Mouse (Mus musculus): ENCODE results near the gene Snx5. TPM values are rescaled to one million over a fixed set of nuclear protein-coding genes. Genes with fewer than 3 reads are reported as not detected.

Gene Snx5
- 104 and 108 TPM in 2 replicates for polyA plus RNA-seq (2014; fragmentation: Nextera tagmentation; extraction: Ambion mirVana)

DNA sequence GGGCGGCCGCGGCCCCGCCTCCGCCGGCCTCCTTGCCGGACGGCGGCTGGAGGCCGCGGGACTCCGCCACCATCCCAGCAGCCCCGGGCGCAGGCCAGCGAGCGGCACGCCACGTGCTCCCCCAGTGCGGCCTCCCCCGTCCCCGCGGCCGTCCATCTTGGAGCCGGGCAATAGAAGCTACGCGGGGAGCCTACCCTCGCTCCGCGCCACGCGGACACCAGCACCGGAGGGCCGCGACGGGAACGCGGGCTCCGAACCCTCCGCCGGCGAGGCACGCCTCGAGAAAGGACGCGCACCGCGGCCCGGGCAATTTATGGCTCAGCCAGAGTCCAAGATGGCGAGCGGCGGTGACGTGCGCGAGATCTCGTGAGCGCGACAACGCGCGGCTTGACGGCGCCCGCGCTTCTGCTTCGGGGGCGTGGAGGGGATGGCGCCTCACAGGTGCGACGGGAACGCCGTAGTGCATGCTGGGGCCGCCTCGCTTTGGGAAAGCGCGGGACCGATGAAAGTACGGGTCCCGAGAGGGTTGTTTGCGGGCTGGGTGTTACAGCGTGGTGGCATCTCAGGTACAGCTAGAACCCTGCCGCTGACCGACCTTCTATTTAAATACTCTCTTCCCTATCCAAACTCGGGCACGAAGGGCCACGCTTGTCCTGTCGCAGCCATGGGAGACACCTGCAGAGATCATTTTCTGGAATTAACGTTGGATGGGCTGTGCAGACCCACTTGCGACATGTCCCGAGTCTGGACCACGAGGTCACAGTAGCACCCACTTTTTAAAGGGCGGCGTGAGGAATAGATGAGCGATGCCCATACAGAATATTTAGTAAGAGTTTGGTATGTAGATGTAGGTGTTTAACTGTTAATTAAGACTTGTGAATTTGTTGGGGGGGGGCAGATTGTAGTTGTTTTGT, at the start of gene Snx5, which contains the start of gene Mgme1:
Gene Snx5 (minus strand): TSS at position 400 of the 914 bp plus-strand sequence.
Gene Mgme1 (plus strand): TSS at position 157 of the 914 bp plus-strand sequence.
- no peaks in the 10 kb centered on the region for H3K4me1 ChIP-seq (replicated peaks; ENCODE audit: control insufficient read depth, insufficient read depth, low read length)
- H3K4me3 ChIP-seq (ENCODE audit: low read depth, low read length), result peak within 1 kb of the TSS; percentile 94
- under 1% methylated on average over 90 of the region's 93 CpGs for WGBS
- ATAC-seq (ENCODE audit: low FRiP score) (peak; percentile 97), DNase-seq (ENCODE audit: low spot score) (peak; percentile 95)
- no peaks in the 10 kb centered on the region for H3K36me3 ChIP-seq (ENCODE audit: control insufficient read depth, insufficient read depth, low read length)
- peak within 1 kb of the TSS; percentile 84 for H3K27ac ChIP-seq (ENCODE audit: low read depth, low read length)
- H3K27me3 ChIP-seq (ENCODE audit: control insufficient read depth, insufficient read depth, low read length), result no peaks in the 10 kb centered on the region
- peak within 1 kb of the TSS; percentile 50 for H3K4me2 ChIP-seq (replicated peaks; ENCODE audit: low read depth, low read length)
- H3K9ac ChIP-seq (ENCODE audit: low read depth, low read length), result peak within 1 kb of the TSS; percentile 98
- no peaks in the 10 kb centered on the region for H3K9me3 ChIP-seq (ENCODE audit: control insufficient read depth, low read length)

DNA sequence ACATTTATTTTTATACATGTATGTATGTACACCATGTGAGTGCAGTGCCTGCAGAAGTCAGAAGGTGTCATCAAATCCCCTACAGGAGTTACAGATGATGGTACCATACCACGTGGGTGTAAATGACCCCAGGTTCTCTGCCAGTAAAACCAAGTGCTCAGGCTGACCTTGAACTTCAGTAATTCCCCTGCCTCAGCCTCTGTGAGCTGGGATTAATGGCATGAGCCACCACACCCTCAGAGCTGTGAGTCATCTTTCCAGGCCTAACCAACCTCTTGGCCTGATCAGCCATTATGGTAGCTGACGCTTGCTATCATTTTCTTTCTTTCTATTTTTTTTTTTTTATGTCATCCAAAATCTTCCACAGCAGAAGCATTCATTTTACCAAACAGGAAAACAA, 40.7 kb upstream of the Snx5 start:
- no peak for ATAC-seq (ENCODE audit: low FRiP score)
- H3K27me3 ChIP-seq (ENCODE audit: control insufficient read depth, insufficient read depth, low read length), result no peaks in the 10 kb centered on the region
- no peak for DNase-seq (ENCODE audit: low spot score)
- no peaks in the 10 kb centered on the region for H3K9me3 ChIP-seq (ENCODE audit: control insufficient read depth, low read length)
- WGBS, result 90% methylated on average over 2 of the region's 2 CpGs
- H3K4me3 ChIP-seq (ENCODE audit: low read depth, low read length), result no peak overlapping the region
- no peaks in the 10 kb centered on the region for H3K4me1 ChIP-seq (replicated peaks; ENCODE audit: control insufficient read depth, insufficient read depth, low read length)
- no peak overlapping the region for H3K27ac ChIP-seq (ENCODE audit: low read depth, low read length)
- H3K4me2 ChIP-seq (replicated peaks; ENCODE audit: low read depth, low read length), result no peak overlapping the region
- H3K9ac ChIP-seq (ENCODE audit: low read depth, low read length), result no peak overlapping the region
- H3K36me3 ChIP-seq (ENCODE audit: control insufficient read depth, insufficient read depth, low read length), result no peaks in the 10 kb centered on the region

DNA sequence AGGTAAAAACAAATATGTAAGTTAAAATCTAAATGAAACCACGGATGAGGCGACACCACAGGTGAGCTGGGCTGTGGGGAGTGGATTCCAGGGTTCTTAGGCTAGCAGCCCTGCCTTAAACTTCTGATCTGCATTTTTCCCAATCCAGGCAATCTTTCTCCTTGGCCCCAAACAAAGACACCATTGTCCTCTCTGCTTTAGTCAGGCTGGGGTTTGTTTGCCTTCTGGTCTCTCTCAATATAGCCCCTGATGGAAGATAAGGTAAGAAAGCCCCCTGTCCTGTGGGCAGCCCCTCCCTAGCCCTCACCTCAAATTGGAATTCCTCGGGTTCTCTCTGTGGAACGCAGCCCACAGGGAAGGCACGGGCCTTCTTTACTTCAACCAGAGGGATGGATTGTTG, 39.6 kb upstream of the Snx5 start:
- Histone ChIP-seq H3K9me3 (ENCODE audit: control insufficient read depth, low read length) (no peaks in the 10 kb centered on the region), H3K27ac (ENCODE audit: low read depth, low read length) (no peak overlapping the region), H3K4me3 (ENCODE audit: low read depth, low read length) (no peak overlapping the region), H3K36me3 (ENCODE audit: control insufficient read depth, insufficient read depth, low read length) (no peaks in the 10 kb centered on the region), H3K4me2 (replicated peaks; ENCODE audit: low read depth, low read length) (no peak overlapping the region), H3K4me1 (replicated peaks; ENCODE audit: control insufficient read depth, insufficient read depth, low read length) (no peaks in the 10 kb centered on the region), H3K27me3 (ENCODE audit: control insufficient read depth, insufficient read depth, low read length) (no peaks in the 10 kb centered on the region), H3K9ac (ENCODE audit: low read depth, low read length) (no peak overlapping the region)
- DNase-seq (ENCODE audit: low spot score) (peak; percentile 14), ATAC-seq (ENCODE audit: low FRiP score) (peak; percentile 12; the same call in 1 of the 2 replicates)
- 35% methylated on average over 5 of the region's 5 CpGs for WGBS

- Histone ChIP-seq H3K27ac (ENCODE audit: low read depth, low read length) (no peak overlapping the region), H3K4me3 (ENCODE audit: low read depth, low read length) (no peak overlapping the region), H3K9me3 (ENCODE audit: control insufficient read depth, low read length) (no peaks in the 10 kb centered on the region), H3K9ac (ENCODE audit: low read depth, low read length) (no peak overlapping the region), H3K4me1 (replicated peaks; ENCODE audit: control insufficient read depth, insufficient read depth, low read length) (no peaks in the 10 kb centered on the region), H3K27me3 (ENCODE audit: control insufficient read depth, insufficient read depth, low read length) (no peaks in the 10 kb centered on the region), H3K36me3 (ENCODE audit: control insufficient read depth, insufficient read depth, low read length) (no peaks in the 10 kb centered on the region), H3K4me2 (replicated peaks; ENCODE audit: low read depth, low read length) (no peak overlapping the region)
- DNase-seq (ENCODE audit: low spot score) (no peak), ATAC-seq (ENCODE audit: low FRiP score) (no peak)
- 53% methylated on average over 8 of the region's 8 CpGs for WGBS
Observed at GRCm38 (mm10) chr2:144308561-144308960, 37.9 kb upstream of the Snx5 start.

- H3K27me3 ChIP-seq (ENCODE audit: control insufficient read depth, insufficient read depth, low read length), result no peaks in the 10 kb centered on the region
- 75% methylated on average over 18 of the region's 18 CpGs for WGBS
- DNase-seq (ENCODE audit: low spot score), result no peak
- H3K9ac ChIP-seq (ENCODE audit: low read depth, low read length), result no peak overlapping the region
- no peaks in the 10 kb centered on the region for H3K4me1 ChIP-seq (replicated peaks; ENCODE audit: control insufficient read depth, insufficient read depth, low read length)
- H3K4me2 ChIP-seq (replicated peaks; ENCODE audit: low read depth, low read length), result no peak overlapping the region
- no peaks in the 10 kb centered on the region for H3K36me3 ChIP-seq (ENCODE audit: control insufficient read depth, insufficient read depth, low read length)
- H3K4me3 ChIP-seq (ENCODE audit: low read depth, low read length), result no peak overlapping the region
- H3K27ac ChIP-seq (ENCODE audit: low read depth, low read length), result no peak overlapping the region
- ATAC-seq (ENCODE audit: low FRiP score), result no peak
- no peaks in the 10 kb centered on the region for H3K9me3 ChIP-seq (ENCODE audit: control insufficient read depth, low read length)
Observed at GRCm38 (mm10) chr2:144305721-144306294, 35.1 kb upstream of the Snx5 start.

DNA sequence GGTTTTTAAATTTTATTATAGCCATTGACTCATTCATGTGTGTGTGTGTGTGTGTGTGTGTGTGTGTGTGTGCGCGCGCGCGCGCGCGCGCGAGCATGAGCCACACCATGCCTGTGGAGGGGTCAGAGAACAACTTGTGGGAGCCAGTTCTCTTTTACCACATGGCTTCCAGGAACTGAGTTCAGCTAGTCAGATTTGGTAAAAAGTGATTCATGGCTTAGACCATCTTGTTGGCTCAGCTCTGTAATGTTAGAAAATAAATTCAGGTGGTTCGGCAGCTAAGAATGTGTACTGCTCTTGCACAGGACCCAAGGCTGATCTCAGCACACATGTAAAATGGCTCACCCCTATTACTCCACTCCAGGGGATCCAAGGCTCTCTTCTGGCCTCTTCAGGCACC, 30.4 kb upstream of the Snx5 start:
- H3K36me3 ChIP-seq (ENCODE audit: control insufficient read depth, insufficient read depth, low read length), result no peaks in the 10 kb centered on the region
- WGBS, result 97% methylated on average over 11 of the region's 11 CpGs
- no peak overlapping the region for H3K27ac ChIP-seq (ENCODE audit: low read depth, low read length)
- H3K27me3 ChIP-seq (ENCODE audit: control insufficient read depth, insufficient read depth, low read length), result no peaks in the 10 kb centered on the region; the same call in 1 of the 2 replicates
- ATAC-seq (ENCODE audit: low FRiP score) (no peak), DNase-seq (ENCODE audit: low spot score) (no peak)
- no peaks in the 10 kb centered on the region for H3K4me1 ChIP-seq (replicated peaks; ENCODE audit: control insufficient read depth, insufficient read depth, low read length)
- H3K9me3 ChIP-seq (ENCODE audit: control insufficient read depth, low read length), result no peaks in the 10 kb centered on the region
- H3K9ac ChIP-seq (ENCODE audit: low read depth, low read length), result no peak overlapping the region
- H3K4me2 ChIP-seq (replicated peaks; ENCODE audit: low read depth, low read length), result no peak overlapping the region
- no peak overlapping the region for H3K4me3 ChIP-seq (ENCODE audit: low read depth, low read length)

GRCm38 (mm10) chr2:144299749-144300669, 29.3 kb upstream of the Snx5 start:
- H3K4me1 ChIP-seq (replicated peaks; ENCODE audit: control insufficient read depth, insufficient read depth, low read length), result no peaks in the 10 kb centered on the region
- H3K27ac ChIP-seq (ENCODE audit: low read depth, low read length), result no peak overlapping the region
- DNase-seq (ENCODE audit: low spot score) (no peak), ATAC-seq (ENCODE audit: low FRiP score) (no peak)
- no peaks in the 10 kb centered on the region for H3K9me3 ChIP-seq (ENCODE audit: control insufficient read depth, low read length)
- 80% methylated on average over 9 of the region's 9 CpGs for WGBS
- H3K4me2 ChIP-seq (replicated peaks; ENCODE audit: low read depth, low read length), result no peak overlapping the region
- H3K9ac ChIP-seq (ENCODE audit: low read depth, low read length), result no peak overlapping the region
- no peak overlapping the region for H3K4me3 ChIP-seq (ENCODE audit: low read depth, low read length)
- H3K27me3 ChIP-seq (ENCODE audit: control insufficient read depth, insufficient read depth, low read length), result no peaks in the 10 kb centered on the region; the same call in 1 of the 2 replicates
- no peaks in the 10 kb centered on the region for H3K36me3 ChIP-seq (ENCODE audit: control insufficient read depth, insufficient read depth, low read length)

DNA sequence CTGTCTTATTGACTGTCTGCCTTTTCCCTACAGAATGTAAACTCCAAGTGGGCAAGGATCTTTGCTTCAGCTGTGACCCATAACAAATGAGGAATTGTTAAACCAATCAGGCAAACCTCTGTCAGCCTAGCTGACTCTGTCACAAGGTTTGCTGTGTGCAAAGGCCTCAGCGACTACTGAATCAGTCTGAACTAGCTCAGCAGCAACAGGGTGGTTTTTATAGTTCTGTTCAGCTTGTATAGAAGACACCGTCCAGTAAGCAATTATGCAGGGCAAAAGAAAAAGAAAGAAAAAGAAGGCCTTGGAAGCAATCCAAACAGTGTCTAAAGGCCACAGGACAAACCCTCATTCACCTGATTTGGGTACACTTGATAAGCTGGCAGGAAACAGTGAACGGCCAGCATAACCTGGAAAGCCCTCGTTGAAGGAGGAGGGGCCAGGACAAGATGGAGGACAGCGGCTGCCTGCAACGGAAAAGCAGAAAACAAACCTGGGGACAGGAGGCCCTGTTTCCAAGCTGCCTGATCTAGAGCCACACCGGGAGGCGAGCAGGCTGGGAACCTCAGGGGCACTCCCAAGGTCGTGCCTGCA, 24.5 kb upstream of the Snx5 start:
- no peaks in the 10 kb centered on the region for H3K9me3 ChIP-seq (ENCODE audit: control insufficient read depth, low read length)
- DNase-seq (ENCODE audit: low spot score), result no peak
- no peak overlapping the region for H3K4me2 ChIP-seq (replicated peaks; ENCODE audit: low read depth, low read length)
- H3K27me3 ChIP-seq (ENCODE audit: control insufficient read depth, insufficient read depth, low read length), result no peaks in the 10 kb centered on the region; the same call in 1 of the 2 replicates
- no peaks in the 10 kb centered on the region for H3K36me3 ChIP-seq (ENCODE audit: control insufficient read depth, insufficient read depth, low read length)
- H3K4me1 ChIP-seq (replicated peaks; ENCODE audit: control insufficient read depth, insufficient read depth, low read length), result no peaks in the 10 kb centered on the region
- 73% methylated on average over 9 of the region's 9 CpGs for whole genome bisulfite sequencing
- H3K9ac ChIP-seq (ENCODE audit: low read depth, low read length), result no peak overlapping the region
- H3K4me3 ChIP-seq (ENCODE audit: low read depth, low read length), result no peak overlapping the region
- no peak for ATAC-seq (ENCODE audit: low FRiP score)
- H3K27ac ChIP-seq (ENCODE audit: low read depth, low read length), result no peak overlapping the region

Data from hindbrain, embryonic 11.5 days (tissue).